Mouse (Mus musculus) heart, adult 9 months (tissue): ENCODE data around the gene Eif4e1b.
"Not testable (repeated sequence)": the region's sequence is repeated elsewhere in the genome, so short reads cannot be mapped to it uniquely, and the experiment has no call there.

Source experiments
- DNase-seq, 2 experiments: peaks; one replicate each; pipeline ENCODE4 v3.0.0; 2022; ENCODE audit warnings: low spot score in 2 of 2

Gene Eif4e1b

GRCm38 (mm10) chr13:54759496-54759895, 24.3 kb upstream of the Eif4e1b start:
- no peak for DNase-seq

- no peak for DNase-seq
These were observed 23.5 kb upstream of the Eif4e1b start for GRCm38 (mm10) chr13:54760164-54760795.

DNA sequence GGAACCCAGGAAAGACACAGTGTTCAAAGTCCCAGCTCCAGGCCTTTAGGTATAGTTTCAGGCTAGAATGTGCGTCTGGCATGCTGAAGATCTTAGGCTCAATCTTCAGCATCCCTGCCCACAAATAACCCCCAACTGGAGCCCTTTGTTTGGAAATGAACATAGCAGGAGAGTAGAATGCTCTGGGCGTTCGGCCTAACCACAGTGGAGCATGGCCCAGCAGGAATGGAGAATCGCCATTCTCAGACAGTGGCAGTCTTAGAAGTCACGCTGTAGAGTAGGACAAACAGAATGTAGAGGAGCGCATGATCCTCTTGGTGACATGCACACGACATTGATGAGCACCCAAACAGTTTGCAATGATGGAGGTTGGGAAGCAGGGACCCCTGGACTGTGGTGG, 22.9 kb upstream of the Eif4e1b start:
- DNase-seq, result no peak

DNA sequence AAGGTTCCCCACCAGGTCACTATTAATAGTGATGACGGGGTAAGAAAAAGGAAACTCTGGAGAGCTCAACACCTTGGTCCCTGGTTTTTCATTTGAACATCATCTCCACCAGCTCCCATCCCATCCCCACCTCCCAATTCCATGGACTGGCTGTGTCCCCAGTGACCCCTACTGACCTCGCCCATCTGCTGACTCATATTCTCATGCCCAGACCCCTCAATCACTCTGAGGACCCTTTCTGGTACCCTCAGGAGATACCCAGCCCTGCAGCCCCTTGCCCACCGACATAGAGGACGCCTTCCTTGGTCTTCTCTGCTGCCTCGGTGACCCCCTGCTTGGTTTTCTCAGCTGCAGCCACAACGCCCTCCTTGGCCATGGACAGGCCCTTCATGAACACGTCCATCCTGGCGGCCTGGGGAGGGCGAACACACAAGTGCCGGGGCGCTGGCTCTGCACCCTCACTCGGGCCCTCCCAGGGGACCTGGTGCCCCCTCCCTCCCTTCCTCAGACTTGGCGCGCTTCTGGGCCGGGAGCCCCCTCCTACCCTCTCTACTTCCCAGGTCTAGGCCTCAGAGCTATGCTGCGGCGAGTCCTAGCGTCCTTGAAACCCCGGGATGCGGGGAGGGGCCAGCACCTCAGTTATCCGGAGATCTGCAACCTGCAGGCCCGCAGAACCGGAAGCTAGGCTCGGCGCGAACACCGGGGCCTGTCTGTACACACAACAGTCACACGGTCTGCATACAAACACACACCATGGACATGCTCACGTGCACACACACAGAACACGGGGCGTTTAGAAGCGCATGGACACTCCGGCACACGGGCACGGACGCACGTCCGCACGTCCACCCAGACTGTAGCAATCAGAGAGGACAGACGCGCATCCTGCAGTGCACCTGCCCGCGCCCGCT, 18.3 kb upstream of the Eif4e1b start:
- no peak for DNase-seq

DNA sequence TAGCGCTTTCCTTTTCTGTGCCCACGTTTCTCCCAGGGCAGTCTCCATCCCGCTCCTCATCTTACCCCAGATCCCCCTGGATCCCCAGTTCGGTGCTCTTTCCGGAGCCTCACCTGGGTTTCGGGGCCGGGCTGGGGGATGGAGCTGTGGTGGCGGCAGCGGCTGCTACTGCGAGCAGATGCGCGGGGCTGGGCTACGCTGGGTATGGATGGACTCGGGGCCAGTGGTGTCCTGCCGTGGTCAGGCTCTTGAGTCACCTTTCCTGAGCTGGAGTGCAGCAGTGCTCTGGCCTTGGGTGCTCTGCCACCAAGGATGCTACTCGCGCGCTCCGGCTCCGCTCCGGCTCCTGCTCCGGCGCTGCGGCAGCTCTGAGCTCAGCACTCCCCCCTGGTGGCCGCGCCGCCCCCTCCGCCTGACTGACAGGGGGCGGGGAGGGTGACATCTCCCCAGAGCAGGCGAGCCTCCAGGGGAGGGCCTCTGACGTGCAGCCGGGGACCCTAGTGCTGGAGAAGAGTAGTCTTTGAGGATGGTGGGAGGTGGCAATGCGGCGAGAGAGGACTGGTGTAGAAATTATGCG, 17.5 kb upstream of the Eif4e1b start, which contains the start of gene Sncb:
TSS of gene Sncb (minus strand) at position 404 of the 577 bp plus-strand sequence.
- no peak for DNase-seq

- DNase-seq, result no peak
These were observed 16.8 kb upstream of the Eif4e1b start for GRCm38 (mm10) chr13:54767012-54767411.

- peak in 1 of 2 experiments; percentile 40 for DNase-seq
These were observed 3.2 kb upstream of the Eif4e1b start for GRCm38 (mm10) chr13:54780592-54780991.

DNA sequence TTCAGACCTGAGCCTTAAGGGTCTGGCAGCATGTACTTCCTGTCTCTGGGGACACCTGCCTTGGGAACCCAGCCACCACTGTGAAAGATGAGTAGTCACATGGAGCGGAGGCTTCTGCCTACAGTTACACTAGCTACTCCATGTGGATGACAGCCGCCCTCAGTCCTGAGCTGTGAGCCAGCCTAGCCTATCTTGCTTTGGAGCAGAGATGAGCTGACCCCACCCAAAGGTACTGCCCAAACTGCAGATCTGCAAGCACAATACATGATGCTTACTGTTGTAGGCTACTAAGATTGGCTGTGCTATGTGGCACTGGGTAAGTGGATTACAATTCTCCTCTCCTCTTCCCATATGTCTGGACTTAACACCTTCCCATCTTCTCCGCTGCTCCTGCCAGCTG, 2.7 kb upstream of the Eif4e1b start:
- no peak for DNase-seq

DNA sequence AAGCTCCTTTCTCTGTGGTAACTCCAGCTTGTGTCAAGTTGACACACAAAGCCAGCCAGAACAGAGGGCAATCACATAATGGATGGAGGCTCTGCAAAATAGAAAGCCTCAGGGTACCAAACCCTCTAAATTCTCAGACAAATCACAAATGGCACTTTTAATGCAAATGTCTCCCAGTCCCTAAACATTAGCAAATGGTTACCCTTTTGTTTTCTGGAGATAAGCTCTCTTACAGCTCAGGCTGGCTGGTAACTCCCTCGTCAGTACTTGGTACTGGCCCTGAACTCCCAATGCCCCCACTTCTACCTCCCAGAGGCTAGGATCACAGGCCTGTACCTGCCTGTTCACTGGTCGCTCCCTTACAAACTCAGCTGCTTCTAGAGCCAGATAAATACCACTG, 563 bp upstream of the Eif4e1b start:
- DNase-seq, result no peak

- not testable (repeated sequence) for DNase-seq
These were observed 3.8 kb downstream of the Eif4e1b start for GRCm38 (mm10) chr13:54787591-54787990.

GRCm38 (mm10) chr13:54788740-54789560, 5.2 kb downstream of the Eif4e1b start, which contains the start of gene Tspan17:
Tspan17 (plus strand) TSS chr13:54789377.
- peak; percentile 96 to 98 for DNase-seq

DNA sequence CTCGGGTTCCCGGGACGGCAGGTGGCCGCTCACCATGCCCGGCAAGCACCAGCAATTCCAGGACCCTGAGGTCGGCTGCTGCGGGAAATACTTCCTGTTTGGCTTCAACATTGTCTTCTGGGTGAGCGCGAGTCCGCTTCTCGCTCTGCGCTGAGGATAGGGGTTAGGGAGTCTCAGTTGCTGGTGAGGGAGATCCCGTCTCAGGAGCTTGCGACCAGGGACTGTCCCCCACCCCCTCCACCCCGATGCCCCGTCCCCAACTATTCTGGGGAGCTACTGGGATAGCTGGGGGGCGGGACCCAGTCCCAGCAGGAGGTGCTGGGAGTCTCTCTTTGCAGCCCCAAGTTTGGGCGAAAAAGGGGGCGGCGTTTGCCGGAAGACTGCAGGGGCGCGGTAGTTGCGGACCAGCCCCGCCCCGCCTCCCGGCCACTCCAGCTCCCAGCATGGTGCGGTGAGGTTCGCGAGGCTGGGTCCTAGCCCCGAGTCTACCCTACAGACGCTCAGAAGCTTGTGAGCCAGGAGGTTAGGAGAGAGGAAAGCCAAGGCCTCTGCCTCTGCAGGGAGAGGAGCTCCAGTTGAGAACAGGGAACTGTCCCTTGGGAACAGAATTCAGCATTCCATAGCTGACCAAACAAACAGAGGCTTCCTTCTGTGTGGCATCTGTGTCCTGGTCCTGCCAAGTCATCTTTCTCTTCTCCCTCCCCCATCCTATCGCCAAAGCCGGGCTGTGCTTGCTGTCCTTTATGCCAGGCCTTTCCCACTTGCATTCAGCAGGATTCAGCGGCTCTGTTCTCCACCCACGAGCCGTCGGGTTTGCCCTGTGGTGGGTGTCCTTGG, 6.0 kb downstream of the Eif4e1b start:
- peak; percentile 47 to 55 for DNase-seq

DNA sequence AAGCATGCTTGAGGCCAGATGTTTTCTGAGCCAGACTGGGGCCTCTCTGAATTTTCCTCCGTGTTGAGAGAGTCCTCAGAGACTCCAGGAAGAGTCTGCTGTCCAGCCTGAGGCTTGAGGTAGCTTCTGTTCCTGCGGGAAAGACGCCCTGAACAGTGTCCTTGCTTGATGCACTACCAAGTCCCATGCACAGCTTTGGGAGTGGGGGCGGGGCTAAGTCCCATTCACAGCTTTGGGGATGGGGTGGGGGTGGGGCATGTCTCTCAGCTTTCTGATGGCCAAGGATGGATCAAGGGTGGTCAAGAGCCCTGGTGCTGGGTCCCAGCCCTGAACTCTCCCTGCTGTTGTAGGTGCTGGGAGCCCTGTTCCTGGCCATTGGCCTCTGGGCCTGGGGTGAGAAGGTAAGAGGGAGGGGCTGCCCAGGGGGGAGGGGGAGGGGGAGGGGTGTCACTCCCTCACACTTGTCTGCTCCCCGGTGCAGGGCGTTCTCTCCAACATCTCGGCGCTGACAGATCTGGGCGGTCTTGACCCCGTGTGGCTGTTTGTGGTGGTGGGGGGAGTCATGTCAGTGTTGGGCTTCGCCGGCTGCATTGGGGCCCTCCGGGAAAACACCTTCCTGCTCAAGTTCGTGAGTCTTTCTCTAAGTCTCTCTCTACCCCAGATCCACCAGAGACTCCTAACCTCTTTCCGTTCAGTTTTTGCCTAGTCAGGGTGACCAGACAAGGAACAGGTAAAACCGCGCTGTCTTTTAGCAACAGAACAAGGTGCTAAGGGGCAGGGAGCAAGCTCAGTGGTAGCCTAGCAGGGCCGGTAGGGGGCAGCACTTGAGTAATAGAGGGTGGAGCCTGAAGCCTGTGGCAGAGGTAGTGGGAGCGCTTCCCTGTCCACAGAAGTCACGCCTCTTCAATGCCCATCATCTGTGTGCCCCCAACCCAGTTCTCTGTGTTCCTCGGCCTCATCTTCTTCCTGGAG, 8.7 kb downstream of the Eif4e1b start:
- DNase-seq, result no peak

DNA sequence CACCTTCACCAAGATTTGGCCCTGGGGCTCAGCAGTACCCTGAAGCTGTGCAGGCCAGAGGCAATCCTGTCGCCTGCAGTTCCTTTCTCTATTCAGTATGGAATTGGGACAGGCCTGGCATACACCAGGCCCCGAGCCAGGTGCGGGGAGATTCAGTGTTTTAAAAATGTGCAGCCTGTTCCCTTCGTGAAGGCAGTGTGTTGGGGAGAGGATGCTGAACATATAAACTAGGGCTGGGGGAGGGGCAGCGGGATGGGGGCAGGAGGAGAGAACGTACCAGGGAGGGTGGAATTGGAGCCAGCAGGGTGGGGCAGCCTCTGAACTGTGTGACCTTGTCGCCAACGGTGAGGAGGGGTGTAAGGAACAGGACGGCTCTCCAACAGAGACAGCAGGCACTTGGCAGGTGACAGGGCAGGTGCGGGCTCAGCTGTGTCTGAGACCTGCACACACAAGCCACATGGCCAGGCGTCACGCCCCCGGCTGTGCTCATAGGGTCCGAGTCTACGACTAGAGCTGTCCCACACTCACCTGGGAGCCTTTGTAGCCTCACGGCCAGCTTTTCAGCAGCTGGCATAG, 10.3 kb downstream of the Eif4e1b start:
- DNase-seq, result no peak

DNA sequence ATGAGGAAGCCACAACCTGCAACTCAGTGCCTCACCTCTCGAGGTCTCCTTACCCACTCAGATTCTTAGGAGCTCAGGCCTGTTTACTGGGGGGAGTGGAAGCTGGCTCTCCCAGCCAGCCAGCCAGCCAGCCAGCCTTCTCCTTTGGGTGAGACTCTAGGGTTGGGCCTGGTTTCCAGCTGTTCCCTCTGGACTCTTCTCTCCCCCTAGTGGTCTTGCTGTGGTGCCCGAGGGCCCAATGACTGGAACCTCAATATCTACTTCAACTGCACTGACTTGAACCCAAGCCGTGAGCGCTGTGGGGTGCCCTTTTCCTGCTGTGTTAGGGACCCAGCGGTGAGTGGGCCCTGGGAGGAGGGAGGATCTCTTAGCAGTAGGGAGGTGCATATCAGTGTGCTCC, 11.0 kb downstream of the Eif4e1b start:
- DNase-seq, result no peak

DNA sequence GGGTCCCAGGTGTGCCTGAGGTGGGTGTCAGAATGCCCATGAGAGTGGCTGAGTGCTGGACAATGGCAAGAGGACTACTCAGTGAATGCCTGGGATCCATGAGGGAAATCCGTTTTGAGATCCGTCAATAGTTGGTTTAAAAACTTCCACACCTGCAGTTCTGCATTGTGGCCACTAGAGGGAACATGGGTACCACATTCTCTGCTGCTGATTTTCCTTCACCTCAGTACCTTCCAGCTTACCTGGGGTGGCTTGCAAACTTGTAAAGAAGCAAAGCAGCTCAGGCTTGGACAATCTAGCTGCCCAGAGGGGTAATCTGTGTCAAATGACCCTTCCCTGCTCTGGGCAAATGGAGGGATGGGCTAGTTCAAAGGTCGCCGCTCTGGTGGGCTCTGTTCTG, 13.6 kb downstream of the Eif4e1b start:
- DNase-seq, result peak in 1 of 2 experiments; percentile 20

- no peak for DNase-seq
These were observed 14.3 kb downstream of the Eif4e1b start for GRCm38 (mm10) chr13:54797861-54798643.

- no peak for DNase-seq
These were observed 14.9 kb downstream of the Eif4e1b start for GRCm38 (mm10) chr13:54798740-54799139.
